ENCODE assay signal across 26 mouse cellular contexts in the genomic region with DNA sequence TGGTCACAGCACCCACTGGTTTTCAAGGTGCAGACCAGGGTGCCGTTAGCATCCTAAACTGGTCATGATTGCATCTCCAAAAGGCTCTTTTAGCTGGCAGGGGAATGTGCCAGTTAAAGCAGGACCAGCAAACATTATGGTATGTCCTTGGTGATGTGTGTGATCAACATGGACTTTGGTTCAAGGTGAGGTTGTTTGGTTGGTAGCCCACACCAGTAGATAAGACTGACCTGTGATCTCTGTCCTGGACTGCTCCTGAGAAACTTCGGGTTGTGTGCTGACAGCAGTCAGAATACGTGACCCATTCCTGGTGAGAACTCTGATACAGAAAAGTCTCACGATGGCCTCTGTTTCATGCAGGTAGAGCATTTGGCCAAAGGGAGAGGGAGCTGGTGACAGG. TPM values are rescaled to one million over a fixed set of nuclear protein-coding genes. Genes with fewer than 3 reads are reported as not detected.
"Had no signal": no experiment of that assay in that cellular context is flagged by ENCODE, and none has a peak within 500 bp of the region (broad histone marks: within the 10 kb centered on the region; RNA-seq: fewer than 3 reads in every experiment).

No protein-coding gene starts in this region.

- H3K9ac ChIP-seq: forebrain, postnatal 0 days; heart, embryonic 13.5 days; heart, embryonic 15.5 days; hindbrain, embryonic 13.5 days; hindbrain, embryonic 15.5 days; kidney, embryonic 15.5 days; limb, embryonic 13.5 days had no signal

- H3K9me3 ChIP-seq: heart, embryonic 13.5 days; heart, embryonic 15.5 days; hindbrain, embryonic 13.5 days; hindbrain, embryonic 15.5 days; kidney, embryonic 15.5 days had no signal

- H3K36me3 ChIP-seq: heart, embryonic 13.5 days; heart, embryonic 15.5 days; hindbrain, embryonic 13.5 days; hindbrain, embryonic 15.5 days; kidney, embryonic 15.5 days; limb, embryonic 13.5 days had no signal

- DNase-seq: forebrain, postnatal 0 days; gastrocnemius, postnatal 14 days; gastrocnemius, postnatal 36 days; heart, adult 11 months; heart, adult 2 months; heart, postnatal 14 days; heart, postnatal 36 days; kidney, adult 11 months; kidney, adult 2 months; kidney, adult 9 months; kidney, postnatal 14 days; kidney, postnatal 36 days; layer of hippocampus, adult 9-11 months; layer of hippocampus, postnatal 36 days; left cerebral cortex, postnatal 4 days had no signal

- H3K4me2 ChIP-seq: heart, embryonic 11.5 days; heart, embryonic 13.5 days; heart, embryonic 15.5 days; hindbrain, embryonic 13.5 days; hindbrain, embryonic 15.5 days; kidney, embryonic 15.5 days; limb, embryonic 13.5 days had no signal

- H3K4me3 ChIP-seq: heart, adult 2 months; heart, embryonic 13.5 days; heart, embryonic 15.5 days; hindbrain, embryonic 13.5 days; hindbrain, embryonic 15.5 days; kidney, embryonic 15.5 days; limb, embryonic 13.5 days had no signal

- ATAC-seq: forebrain, postnatal 0 days; hindbrain, postnatal 0 days; intestine, embryonic 16.5 days had no signal

- H3K4me1 ChIP-seq: hindbrain, embryonic 13.5 days; hindbrain, embryonic 15.5 days; kidney, embryonic 15.5 days; limb, embryonic 13.5 days had no signal

- H3K27me3 ChIP-seq: heart, embryonic 13.5 days; heart, embryonic 15.5 days; hindbrain, embryonic 13.5 days; hindbrain, embryonic 15.5 days; kidney, embryonic 15.5 days; limb, embryonic 13.5 days had no signal

- H3K27ac ChIP-seq: heart, adult 2 months; heart, embryonic 13.5 days; heart, embryonic 15.5 days; hindbrain, embryonic 13.5 days; hindbrain, embryonic 15.5 days; hindbrain, postnatal 0 days; kidney, embryonic 15.5 days; kidney, postnatal 0 days; limb, embryonic 13.5 days had no signal

RNA-seq across cellular contexts. Expression of a gene that starts 11.8 kb away (rescaled TPM):
- total RNA-seq: heart, adult 2 months; hematopoietic stem cell, adult 5-6 weeks had no signal
